Mouse (Mus musculus): ENCODE data around the gene L1td1. TPM values are rescaled to one million over a fixed set of nuclear protein-coding genes. Genes with fewer than 3 reads are reported as not detected.
A peak's percentile ranks its signal among the peaks of the same experiment; 100 is the strongest.

L1td1 gene
- total RNA-seq, 2 experiments from 2014 or later = not detected

GRCm38 (mm10) chr4:98733660-98734059 lies 7.1 kb downstream of the L1td1 start:
- no peak for DNase-seq (ENCODE audit: low spot score in 2 of 2)

DNA sequence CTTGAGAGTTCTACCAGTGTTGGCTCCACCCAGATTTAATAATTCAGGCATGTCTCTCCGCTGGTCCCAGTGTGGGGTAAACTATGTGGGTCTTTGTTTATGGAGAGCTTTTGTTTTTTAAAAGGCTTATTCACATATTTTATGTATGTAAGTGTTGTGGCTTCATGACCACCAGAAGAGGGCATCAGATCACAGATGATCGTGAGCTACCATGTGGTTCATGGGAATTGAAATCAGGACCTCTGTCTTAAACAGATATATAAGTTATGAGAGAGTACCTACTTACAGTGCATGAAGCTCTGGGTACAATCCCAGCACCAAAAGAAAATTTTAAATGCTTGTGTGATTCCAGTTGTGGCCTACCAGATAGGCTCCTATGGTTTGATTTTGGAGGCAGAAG lies 13.2 kb downstream of the L1td1 start:
- DNase-seq (ENCODE audit: low spot score in 2 of 2) = peak in 1 of 2 experiments; percentile 34

DNA sequence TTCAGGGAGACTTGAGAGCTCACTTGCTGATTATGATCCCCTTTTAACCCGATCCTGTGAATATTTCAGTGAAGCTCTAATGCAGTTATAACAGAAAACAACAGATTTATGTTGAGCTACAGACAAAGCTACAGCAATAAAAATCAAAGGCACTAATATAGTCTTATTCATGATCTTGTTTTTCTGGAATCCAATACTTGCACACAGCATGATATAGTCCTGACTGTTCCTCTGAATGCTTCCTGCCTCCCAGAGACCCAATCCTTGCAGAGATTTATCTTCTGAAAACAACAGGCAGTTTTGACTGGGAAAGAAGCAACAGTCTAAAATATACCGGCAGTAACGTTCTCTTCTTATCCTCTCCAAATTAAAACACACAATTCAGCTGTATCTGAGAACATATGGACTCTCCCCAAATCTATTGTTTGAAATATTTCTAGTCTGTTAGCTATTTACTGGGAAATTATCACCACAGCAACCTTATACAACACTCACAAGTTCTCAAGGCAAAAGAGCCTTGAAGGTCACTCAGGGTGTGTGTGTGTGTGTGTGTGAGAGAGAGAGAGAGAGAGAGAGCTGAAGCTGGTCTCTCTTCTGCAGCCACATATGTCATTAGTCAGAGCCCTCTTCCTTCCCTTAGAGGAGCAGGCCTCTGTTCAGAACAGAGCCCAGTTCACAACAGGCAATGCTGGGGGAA lies 16.8 kb downstream of the L1td1 start:
- no peak for DNase-seq (ENCODE audit: low spot score in 2 of 2)

- DNase-seq (ENCODE audit: low spot score in 2 of 2) = no peak
Observed at GRCm38 (mm10) chr4:98743906-98744210, 17.3 kb downstream of the L1td1 start.

DNA sequence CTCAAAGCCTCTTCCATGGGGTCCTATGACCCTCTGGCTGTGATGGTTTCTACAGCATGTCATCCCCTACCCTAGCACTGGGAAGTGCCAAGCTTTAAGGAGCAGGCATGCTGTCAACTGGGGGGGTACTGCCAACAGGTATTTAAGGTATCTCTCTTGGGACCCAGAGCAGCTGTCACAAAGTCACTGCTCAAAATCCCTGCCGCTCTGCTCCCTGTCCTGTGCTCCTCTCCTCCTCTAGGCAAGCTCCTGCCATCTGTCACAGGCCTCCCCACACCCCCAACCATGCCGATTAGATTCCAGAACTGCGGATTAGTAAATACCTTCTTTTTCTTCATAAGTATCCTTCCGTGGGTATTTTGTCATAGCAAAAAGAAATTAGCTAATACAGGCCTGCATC lies 27.9 kb downstream of the L1td1 start:
- DNase-seq (ENCODE audit: low spot score in 2 of 2) = no peak

GRCm38 (mm10) chr4:98756141-98756540 lies 29.6 kb downstream of the L1td1 start:
- DNase-seq (ENCODE audit: low spot score in 2 of 2) = no peak

GRCm38 (mm10) chr4:98758012-98758821 lies 31.7 kb downstream of the L1td1 start:
- DNase-seq (ENCODE audit: low spot score in 2 of 2) = peak in 1 of 2 experiments; percentile 33

- DNase-seq (ENCODE audit: low spot score in 2 of 2) = no peak
Observed at GRCm38 (mm10) chr4:98758872-98759518, 32.5 kb downstream of the L1td1 start.

- no peak for DNase-seq (ENCODE audit: low spot score in 2 of 2)
Observed at GRCm38 (mm10) chr4:98767134-98768133, 40.9 kb downstream of the L1td1 start.

- DNase-seq (ENCODE audit: low spot score in 2 of 2) = no peak
Observed at GRCm38 (mm10) chr4:98773785-98774184, 47.3 kb downstream of the L1td1 start.

DNA sequence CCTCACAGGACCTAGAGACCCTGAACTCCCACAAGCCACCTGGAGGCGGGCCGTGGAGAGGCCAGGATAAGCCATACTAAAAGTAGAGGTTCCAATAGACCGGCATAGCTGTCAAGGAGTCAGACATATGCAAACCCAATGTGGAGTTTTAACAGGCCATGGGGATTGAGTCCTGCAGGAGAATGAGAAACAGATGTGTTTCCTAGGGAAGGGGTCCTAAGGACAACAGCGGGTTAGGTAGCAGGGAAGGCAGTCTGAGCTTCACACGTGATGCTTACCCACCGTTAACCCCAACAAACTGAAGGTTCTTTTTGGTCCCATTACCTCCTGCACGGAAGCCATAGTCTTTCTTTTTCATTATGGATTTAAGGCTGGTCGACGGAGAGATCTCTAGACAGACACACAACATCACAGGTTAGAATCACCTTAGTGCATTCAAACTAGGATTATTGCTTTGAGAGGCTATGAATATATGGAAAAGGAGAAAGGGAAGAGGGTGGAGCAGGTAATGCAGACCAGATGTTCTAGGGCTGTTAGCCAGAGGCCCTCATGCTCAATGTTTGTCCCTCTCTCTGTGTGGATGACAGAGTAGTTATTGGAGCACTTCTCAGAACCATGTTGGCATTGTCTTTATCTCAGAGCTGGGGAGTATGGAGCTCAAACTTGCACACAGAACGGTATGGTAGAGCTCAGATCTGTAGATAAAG lies 50.3 kb downstream of the L1td1 start:
- no peak for DNase-seq (ENCODE audit: low spot score in 2 of 2)

DNA sequence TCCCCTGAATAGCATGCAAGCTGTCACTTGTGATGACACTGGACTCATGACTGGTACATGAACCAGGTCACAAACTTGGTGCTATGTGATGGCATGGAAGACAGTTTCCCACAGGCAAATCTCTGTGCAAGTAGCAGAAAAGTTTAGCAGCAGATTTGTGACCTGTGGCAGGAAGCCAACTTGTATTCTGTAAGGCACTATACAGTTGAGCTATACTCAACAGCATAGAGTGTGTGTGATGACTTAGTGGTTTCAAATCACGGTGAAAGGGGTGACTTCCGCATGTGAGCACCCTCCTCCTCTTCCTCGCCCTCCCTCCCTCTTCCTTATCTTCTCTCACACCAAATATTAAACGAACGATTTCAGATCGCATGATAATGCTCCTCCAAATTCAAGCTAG lies 50.9 kb downstream of the L1td1 start:
- DNase-seq (ENCODE audit: low spot score in 2 of 2) = no peak

GRCm38 (mm10) chr4:98778219-98778618 lies 51.7 kb downstream of the L1td1 start:
- DNase-seq (ENCODE audit: low spot score in 2 of 2) = no peak

DNA sequence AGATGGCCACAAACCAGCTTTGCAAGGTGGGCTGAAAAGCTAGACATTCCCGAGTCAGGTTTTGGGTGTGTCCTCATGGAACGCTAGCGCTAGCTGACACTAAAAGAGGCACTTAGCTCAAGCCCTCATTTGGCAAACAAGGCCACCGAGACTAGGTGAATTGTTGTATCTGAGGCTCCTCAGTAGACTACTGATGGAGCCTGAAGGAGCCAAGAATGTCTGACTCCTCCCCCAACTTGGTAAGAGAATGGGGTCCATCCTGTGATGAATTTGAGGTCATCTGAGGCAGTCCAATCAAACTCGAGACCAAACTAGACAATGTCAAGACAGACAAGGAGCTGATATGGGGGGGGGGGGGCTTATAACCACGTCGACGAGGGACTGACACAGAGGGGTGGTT lies 59.3 kb downstream of the L1td1 start:
- DNase-seq (ENCODE audit: low spot score in 2 of 2) = no peak

- no peak for DNase-seq (ENCODE audit: low spot score in 2 of 2)
Observed at GRCm38 (mm10) chr4:98786281-98786680, 59.7 kb downstream of the L1td1 start.

Other genes with a start within 250 kb of the L1td1 start
- 1 to 10 TPM; 2.1 to 3.8 TPM for gene Kank4, start 90.8 kb downstream of the L1td1 start, total RNA-seq (2021)
- gene I0C0044D17Rik, start 97.1 kb downstream of the L1td1 start, total RNA-seq (2021) = not detected
- 10 to 100 TPM; 24.8 to 32.4 TPM for gene Usp1, start 197.1 kb downstream of the L1td1 start, total RNA-seq (2021)